Mouse (Mus musculus) limb, embryonic 12.5 days (tissue): ENCODE data around the gene Gm42791. TPM values are rescaled to one million over a fixed set of nuclear protein-coding genes. Genes with fewer than 3 reads are reported as not detected.

Source experiments
- ATAC-seq: fragments of 200-750 bp; cut with Nextera tagmentation; 2 replicates; pipeline ENCODE4 v1.8.0; 2017; ENCODE audit warnings: low read depth, moderate TSS enrichment; ENCODE audit not compliant: insufficient number of reproducible peaks, insufficient read depth, low FRiP score, low TSS enrichment
- H3K27ac ChIP-seq: fragments of 300-500 bp; sonication (generic); 2 replicates; pipeline ENCODE4 v1.5.1; 2016; ENCODE audit warnings: mild to moderate bottlenecking, moderate library complexity
- H3K27me3 ChIP-seq: fragments of 300-500 bp; sonication (generic); 2 replicates; pipeline ENCODE4 v1.6.1; 2016; ENCODE audit warnings: mild to moderate bottlenecking, moderate library complexity
- H3K36me3 ChIP-seq: fragments of 300-500 bp; sonication (generic); 2 replicates; pipeline ENCODE4 v1.6.1; 2016; ENCODE audit warnings: mild to moderate bottlenecking, moderate library complexity
- H3K4me1 ChIP-seq: fragments of 300-500 bp; sonication (generic); replicated peaks from 2 replicates; pipeline ENCODE4 v1.6.1; 2016
- H3K4me2 ChIP-seq: fragments of 300-500 bp; sonication (generic); 2 replicates; pipeline ENCODE4 v1.6.1; 2016; ENCODE audit warnings: mild to moderate bottlenecking, moderate library complexity
- H3K4me3 ChIP-seq: fragments of 300-500 bp; sonication (generic); replicated peaks from 2 replicates; pipeline ENCODE4 v1.5.1; 2016; ENCODE audit warnings: mild to moderate bottlenecking
- H3K9ac ChIP-seq: fragments of 300-500 bp; sonication (generic); replicated peaks from 2 replicates; pipeline ENCODE4 v1.6.1; 2016; ENCODE audit warnings: mild to moderate bottlenecking, moderate library complexity
- H3K9me3 ChIP-seq: fragments of 300-500 bp; sonication (generic); 2 replicates; pipeline ENCODE4 v1.6.1; 2016; ENCODE audit warnings: mild to moderate bottlenecking, moderate library complexity
- WGBS: fragments of 180-500 bp; shearing (Covaris S2); methylation state at CpG from one replicate; pipeline ENCODE4 v1.1.7; 2016; 5-methylcytosine and 5-hydroxymethylcytosine counted together
- polyA plus RNA-seq: library from polyadenylated mRNA; unstranded; fragments of >200 nt; fragmentation: Nextera tagmentation; extraction: Ambion mirVana; gene quantifications from 2 replicates; pipeline ENCODE4 v1.2.1, GENCODE M21; 2016

Gm42791 gene
- polyA plus RNA-seq, 1 experiment from 2014 or later, result 0.99 TPM

DNA sequence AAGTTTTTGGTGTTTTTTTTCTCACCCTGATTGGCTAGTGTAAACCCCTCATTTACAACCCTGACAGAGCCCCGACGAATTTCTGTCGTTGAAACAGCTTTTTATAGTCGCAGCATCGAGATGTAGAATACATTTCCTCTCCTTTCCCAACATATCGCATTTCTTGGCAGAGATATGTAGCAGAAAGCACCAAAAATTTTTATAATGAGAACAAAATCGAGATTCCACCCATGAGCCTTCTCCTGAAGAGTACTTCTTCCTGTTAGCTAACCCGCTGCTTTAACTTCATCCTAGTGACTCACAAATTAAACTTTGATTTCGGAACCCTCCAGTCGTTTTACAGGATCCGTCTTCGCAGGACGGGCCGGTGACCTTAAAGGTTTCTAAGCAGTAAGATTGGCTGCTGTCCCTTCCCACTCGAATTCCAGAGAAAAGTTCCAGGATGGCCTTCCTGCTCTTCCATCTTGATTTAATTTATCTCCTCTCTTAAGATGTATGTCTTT, 29.8 kb downstream of the Gm42791 start:
- Histone ChIP-seq H3K27me3 (no peaks in the 10 kb centered on the region), H3K27ac (peak overlapping the region; percentile 77), H3K9me3 (no peaks in the 10 kb centered on the region), H3K36me3 (no peaks in the 10 kb centered on the region), H3K4me2 (no peak overlapping the region), H3K4me1 (peaks cover 53% of the 10 kb centered on the region), H3K9ac (no peak overlapping the region), H3K4me3 (no peak overlapping the region)
- WGBS, result 47% methylated on average over 15 of the region's 15 CpGs
- no peak for ATAC-seq

DNA sequence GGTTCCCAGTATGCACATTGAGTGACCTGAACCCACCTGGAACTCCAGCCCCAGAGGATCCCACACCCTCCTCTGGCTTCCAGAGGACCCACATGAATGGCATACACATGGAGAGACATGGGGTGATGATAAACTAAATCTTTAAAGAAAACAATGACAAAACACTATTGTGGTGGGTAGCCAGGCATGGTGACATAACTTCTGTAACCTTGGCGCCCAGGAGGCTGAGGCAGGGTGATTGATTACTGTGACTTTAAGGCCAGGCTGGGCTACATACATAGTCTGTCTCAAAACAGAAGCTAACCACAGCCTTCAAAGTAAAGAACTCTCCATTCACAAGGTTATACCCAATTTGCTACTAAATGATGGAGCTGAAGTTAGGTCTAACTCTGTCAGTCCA, 30.7 kb downstream of the Gm42791 start:
- ATAC-seq, result no peak
- Histone ChIP-seq H3K36me3 (no peaks in the 10 kb centered on the region), H3K27ac (no peak overlapping the region), H3K4me1 (peaks cover 55% of the 10 kb centered on the region), H3K27me3 (no peaks in the 10 kb centered on the region), H3K4me3 (no peak overlapping the region), H3K9ac (no peak overlapping the region), H3K4me2 (no peak overlapping the region), H3K9me3 (no peaks in the 10 kb centered on the region)
- WGBS, result 81% methylated on average over 1 of the region's 1 CpGs

DNA sequence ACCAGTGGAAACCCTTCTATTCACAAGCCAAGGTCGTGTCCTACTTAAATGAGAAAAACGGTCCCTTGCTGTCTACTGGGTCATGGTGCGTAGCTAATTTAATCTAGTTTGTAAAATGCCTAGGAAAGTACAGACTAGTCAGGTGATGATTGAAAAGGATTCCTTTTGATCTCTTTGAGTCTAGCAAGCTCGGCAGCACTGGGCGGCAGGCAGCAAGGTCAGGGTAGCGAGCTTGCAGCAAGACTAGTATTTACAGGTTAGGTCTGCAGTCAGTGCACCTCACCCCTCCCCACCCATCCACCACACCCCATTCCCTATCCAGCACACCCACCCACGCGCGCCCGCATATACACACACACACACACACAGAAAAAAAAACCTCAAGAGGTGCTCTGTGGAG, 34.7 kb downstream of the Gm42791 start:
- Histone ChIP-seq H3K9me3 (no peaks in the 10 kb centered on the region), H3K9ac (peak overlapping the region; percentile 59; the same call in 1 of the 2 replicates), H3K36me3 (no peaks in the 10 kb centered on the region), H3K4me2 (peak overlapping the region; percentile 85), H3K4me3 (peak overlapping the region; percentile 41), H3K27ac (peak overlapping the region; percentile 76), H3K27me3 (no peaks in the 10 kb centered on the region), H3K4me1 (peaks cover 27% of the 10 kb centered on the region)
- ATAC-seq, result no peak
- WGBS, result 55% methylated on average over 10 of the region's 10 CpGs

DNA sequence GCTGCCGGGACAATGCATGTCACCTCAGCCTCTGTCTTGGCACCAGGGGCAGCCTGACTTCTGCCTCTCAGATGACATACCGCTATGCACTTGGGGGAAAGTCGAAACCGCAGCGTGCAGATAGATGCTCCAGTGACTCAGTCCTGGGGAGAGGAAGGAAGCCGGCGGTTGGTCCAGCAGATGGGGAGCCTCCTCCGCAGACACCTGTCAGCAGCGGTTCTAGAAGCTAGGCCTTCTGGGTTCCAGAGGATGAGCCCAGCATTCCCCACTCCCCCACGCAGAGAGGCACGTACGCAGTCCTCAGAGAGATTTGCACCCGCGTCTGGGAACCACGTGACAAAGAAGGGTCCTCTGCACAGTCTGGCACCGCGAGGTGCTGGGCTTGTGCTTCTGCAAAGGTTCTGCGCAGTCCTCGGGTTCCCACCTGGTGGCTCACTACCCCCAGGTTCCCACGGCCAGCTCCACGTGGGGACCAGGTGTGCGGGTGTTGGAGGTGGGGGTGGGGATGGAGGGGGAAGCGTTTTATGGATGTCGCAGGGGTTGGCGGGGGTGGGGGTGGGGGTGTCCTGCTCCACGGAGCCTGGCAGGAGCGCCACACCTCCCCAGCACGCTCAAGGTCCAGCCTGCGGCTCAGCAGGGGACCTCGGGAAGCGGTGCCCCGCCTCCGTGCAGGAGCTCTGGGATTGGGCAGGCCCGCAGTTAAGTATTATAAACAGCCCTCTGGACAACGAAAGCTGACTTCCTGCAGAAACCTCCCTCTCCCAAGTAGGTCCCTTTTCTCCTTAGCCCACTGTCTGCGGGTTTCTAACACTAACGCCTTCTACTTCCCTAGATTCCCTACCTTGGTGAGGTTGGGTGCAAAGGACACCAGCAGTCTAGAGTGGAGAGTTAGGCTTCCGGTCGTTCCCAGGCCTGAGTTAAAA, 35.6 kb downstream of the Gm42791 start:
- peak overlapping the region; percentile 41 for H3K4me3 ChIP-seq
- peaks cover 18% of the 10 kb centered on the region for H3K4me1 ChIP-seq
- whole genome bisulfite sequencing, result 1% methylated on average over 39 of the region's 39 CpGs
- H3K27me3 ChIP-seq, result no peaks in the 10 kb centered on the region
- no peaks in the 10 kb centered on the region for H3K9me3 ChIP-seq
- H3K27ac ChIP-seq, result peak overlapping the region; percentile 76
- ATAC-seq, result peak; percentile 86
- no peaks in the 10 kb centered on the region for H3K36me3 ChIP-seq
- peak overlapping the region; percentile 59 for H3K9ac ChIP-seq
- peak overlapping the region; percentile 85 for H3K4me2 ChIP-seq

DNA sequence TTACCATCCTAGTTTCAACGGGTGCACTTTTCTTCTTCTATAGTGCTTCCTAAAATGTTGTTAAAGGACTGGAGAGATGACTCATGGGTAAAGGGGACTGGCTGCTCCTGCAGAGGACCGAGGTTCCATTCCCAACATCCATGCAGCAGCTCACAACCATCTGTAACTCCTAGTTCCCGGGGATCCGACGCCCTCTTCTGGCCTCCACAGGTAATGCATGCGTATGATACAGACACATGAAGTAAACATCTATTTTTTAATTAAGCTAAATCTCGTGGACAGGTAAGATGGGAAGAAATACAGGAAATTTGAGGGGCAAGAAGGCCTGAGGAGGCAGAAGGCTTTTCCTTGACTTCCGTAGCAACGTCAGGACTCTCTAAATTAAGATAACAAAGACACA, 36.6 kb downstream of the Gm42791 start:
- Histone ChIP-seq H3K27me3 (no peaks in the 10 kb centered on the region), H3K4me2 (no peak overlapping the region), H3K9ac (no peak overlapping the region), H3K4me3 (no peak overlapping the region), H3K36me3 (no peaks in the 10 kb centered on the region), H3K9me3 (no peaks in the 10 kb centered on the region), H3K27ac (no peak overlapping the region), H3K4me1 (peaks cover 18% of the 10 kb centered on the region)
- 46% methylated on average over 9 of the region's 9 CpGs for WGBS
- ATAC-seq, result no peak

DNA sequence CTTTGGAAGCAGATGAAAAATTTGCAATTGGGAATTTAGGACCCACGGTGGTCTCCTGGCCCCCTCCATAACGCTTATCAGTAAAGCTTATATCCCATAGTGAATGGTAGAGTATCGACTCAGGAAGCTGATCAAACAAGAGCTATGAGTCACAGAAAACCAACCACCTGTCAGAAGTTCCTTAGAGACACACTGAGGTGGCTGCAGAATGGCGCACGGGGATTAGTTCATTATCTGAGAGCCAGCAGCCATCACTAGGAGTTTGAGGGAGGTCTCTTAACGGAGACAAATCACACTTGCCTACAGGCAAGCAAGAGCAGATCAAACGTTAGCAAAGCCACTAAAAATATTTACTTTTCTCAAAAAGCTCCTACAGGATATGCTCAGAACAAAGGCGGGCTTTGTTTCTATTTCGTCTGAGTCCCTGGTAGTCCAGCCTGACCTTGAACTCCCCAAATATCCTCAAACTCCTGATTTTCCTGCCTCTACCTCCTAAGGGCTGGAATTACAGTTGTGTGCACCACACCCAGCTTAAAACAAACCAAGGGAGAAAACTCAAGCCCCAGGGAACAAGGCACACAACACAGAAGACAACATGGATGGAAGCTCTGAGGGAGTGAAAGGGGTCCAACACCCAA, 37.9 kb downstream of the Gm42791 start:
- no peak overlapping the region for H3K4me3 ChIP-seq
- H3K4me1 ChIP-seq, result peaks cover 18% of the 10 kb centered on the region
- no peaks in the 10 kb centered on the region for H3K36me3 ChIP-seq
- 60% methylated on average over 9 of the region's 9 CpGs for WGBS
- no peak overlapping the region for H3K4me2 ChIP-seq
- no peak for ATAC-seq
- H3K27ac ChIP-seq, result peak overlapping the region; percentile 36; the same call in 1 of the 2 replicates
- H3K9me3 ChIP-seq, result no peaks in the 10 kb centered on the region
- H3K27me3 ChIP-seq, result no peaks in the 10 kb centered on the region
- H3K9ac ChIP-seq, result no peak overlapping the region

DNA sequence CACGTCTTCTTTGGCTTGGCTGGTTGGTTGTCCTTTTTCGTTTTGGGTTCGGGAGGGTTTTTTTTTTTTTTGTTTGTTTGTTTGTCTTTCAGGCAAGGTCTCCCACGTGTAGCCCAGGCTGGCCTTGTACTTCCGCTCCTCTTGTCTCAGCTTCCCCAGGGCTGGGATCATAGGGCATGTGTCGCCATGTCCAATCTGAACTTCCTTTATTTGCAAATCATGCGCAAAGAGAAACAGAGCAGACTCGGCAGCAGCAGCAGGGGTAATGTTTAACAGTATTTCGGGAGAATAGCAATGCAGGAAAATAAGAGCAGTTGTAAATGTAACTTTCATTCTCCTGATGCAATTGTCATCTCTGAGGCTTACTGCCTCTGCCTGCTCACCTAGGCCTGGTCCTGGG, 38.9 kb downstream of the Gm42791 start:
- Histone ChIP-seq H3K4me1 (peaks cover 19% of the 10 kb centered on the region), H3K27ac (no peak overlapping the region), H3K36me3 (no peaks in the 10 kb centered on the region), H3K9ac (no peak overlapping the region), H3K4me2 (no peak overlapping the region), H3K27me3 (no peaks in the 10 kb centered on the region), H3K4me3 (no peak overlapping the region), H3K9me3 (no peaks in the 10 kb centered on the region)
- 88% methylated on average over 9 of the region's 9 CpGs for WGBS
- ATAC-seq, result no peak

DNA sequence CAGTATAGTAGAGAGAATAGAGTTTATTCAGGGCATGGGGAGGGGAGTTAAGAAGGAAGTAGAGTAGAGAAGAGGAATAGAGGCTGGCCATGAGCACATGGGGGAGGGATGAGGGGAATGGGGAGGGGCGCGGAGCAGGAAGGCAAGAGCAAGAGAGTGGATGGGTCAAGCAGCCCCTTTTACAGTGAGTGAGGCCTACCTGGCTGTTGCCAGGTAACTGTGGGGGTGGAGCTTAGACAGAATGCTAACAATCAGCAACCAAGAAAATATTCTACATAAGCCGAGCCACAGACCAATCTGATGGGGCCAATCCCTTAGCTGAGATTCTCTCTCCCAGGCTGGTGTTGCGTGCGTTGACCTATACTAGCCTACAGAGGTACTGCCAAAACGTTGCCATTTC, 39.4 kb downstream of the Gm42791 start:
- H3K27me3 ChIP-seq, result no peaks in the 10 kb centered on the region

DNA sequence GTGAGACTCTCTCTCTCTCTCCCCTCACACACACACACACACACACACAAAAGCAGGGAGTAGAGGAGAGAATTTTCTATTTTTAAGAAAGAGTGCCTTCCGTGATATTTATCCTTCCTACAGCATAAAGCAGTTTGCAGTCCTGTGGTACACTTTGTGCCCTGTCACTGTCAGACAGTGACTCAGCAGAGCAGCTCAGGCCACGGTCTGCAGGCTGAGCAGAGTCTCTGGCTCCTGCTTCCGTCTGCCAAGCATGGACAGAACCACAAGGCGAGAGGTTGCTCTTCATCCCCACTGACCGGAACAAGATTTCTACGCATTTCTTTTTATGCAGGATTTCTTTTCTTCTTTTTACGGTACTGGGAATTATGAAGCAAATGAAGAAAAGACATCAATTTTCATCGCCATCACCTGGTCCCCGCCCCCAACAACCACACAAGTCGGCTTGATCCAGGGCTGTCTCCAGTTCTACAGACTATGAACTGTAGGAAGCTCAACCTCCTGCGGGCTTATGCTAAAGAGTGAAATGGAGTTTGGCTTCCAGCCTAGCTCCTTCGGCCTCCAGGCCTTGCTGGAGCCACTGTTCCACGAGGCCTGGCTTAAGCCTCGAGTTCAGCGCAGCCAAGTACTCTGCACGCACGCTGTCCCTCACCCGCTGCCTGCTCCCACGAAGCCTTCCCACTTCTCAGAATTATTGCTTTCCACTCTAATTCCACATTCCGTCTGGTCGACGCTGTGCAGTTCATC, 40.5 kb downstream of the Gm42791 start:
- Histone ChIP-seq H3K9ac (no peak overlapping the region), H3K4me3 (no peak overlapping the region), H3K9me3 (no peaks in the 10 kb centered on the region), H3K27ac (0 out of 2 replicates have a peak overlapping the region, but pooled peaks have one; percentile 23), H3K36me3 (no peaks in the 10 kb centered on the region), H3K27me3 (no peaks in the 10 kb centered on the region), H3K4me2 (no peak overlapping the region), H3K4me1 (peaks cover 24% of the 10 kb centered on the region)
- WGBS, result 81% methylated on average over 22 of the region's 22 CpGs
- ATAC-seq, result no peak

More for the DNA sequence above, 39.4 kb downstream of the Gm42791 start:
- H3K4me2 ChIP-seq, result no peak overlapping the region
- H3K4me1 ChIP-seq, result peaks cover 24% of the 10 kb centered on the region
- no peak overlapping the region for H3K4me3 ChIP-seq
- no peaks in the 10 kb centered on the region for H3K36me3 ChIP-seq
- no peak overlapping the region for H3K27ac ChIP-seq
- WGBS, result 90% methylated on average over 6 of the region's 6 CpGs
- no peak for ATAC-seq
- no peak overlapping the region for H3K9ac ChIP-seq
- H3K9me3 ChIP-seq, result no peaks in the 10 kb centered on the region

DNA sequence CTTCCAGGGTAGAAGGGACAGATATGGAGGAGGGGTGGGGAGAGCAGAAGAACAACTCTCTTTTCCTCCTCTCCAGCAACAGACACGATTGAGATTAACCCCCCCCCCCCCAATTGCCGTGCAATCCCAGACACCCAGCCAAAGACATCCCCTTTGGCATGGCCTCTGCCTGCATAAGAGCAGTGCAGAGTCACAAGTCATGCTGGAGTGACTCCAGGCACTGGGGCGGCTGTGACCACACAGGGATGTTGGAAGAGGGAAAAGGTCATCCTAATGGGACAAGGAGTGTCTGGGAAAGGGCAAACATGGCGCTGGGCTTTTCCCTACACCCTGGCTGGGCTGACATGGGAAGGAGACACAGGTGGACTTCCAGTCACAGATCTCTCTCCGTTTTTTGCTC, 41.8 kb downstream of the Gm42791 start:
- Histone ChIP-seq H3K36me3 (no peaks in the 10 kb centered on the region), H3K4me1 (peaks cover 23% of the 10 kb centered on the region), H3K27me3 (no peaks in the 10 kb centered on the region), H3K4me2 (no peak overlapping the region), H3K9me3 (no peaks in the 10 kb centered on the region), H3K9ac (no peak overlapping the region), H3K4me3 (no peak overlapping the region), H3K27ac (no peak overlapping the region)
- no peak for ATAC-seq
- WGBS, result 74% methylated on average over 5 of the region's 5 CpGs

DNA sequence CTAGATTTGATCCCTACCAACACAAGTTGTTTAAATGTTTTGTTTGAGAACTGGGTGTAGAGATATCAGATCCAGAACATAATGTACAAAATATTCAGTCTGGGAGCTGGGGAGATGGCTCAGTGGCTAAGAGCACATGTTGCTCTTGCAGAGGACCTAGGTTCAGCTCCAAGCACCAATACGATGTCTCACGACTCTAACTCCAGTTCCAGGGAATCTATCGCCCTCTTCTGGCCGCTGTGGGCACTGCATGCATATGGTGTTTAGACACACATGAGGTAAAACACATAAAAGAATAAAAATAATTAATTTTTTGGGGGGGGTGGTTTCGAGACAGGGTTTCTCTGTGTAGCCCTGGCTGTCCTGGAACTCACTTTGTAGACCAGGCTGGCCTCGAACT, 42.5 kb downstream of the Gm42791 start:
- no peak for ATAC-seq
- Histone ChIP-seq H3K9ac (no peak overlapping the region), H3K36me3 (no peaks in the 10 kb centered on the region), H3K4me2 (no peak overlapping the region), H3K4me1 (peaks cover 23% of the 10 kb centered on the region), H3K27me3 (no peaks in the 10 kb centered on the region), H3K27ac (no peak overlapping the region), H3K4me3 (no peak overlapping the region), H3K9me3 (no peaks in the 10 kb centered on the region)
- WGBS, result 50% methylated on average over 6 of the region's 6 CpGs
